Comparison of ENCODE assay signal across 22 mouse cellular contexts in genomic region chr11:59937023-59937422, GRCm38 (mm10). TPM values are rescaled to one million over a fixed set of nuclear protein-coding genes. Genes with fewer than 3 reads are reported as not detected.
DNase-seq lines count a peak whose midpoint lies in the region; TF ChIP-seq lines count a peak whose summit lies in the region.
"Had no signal": no experiment of that assay in that cellular context is flagged by ENCODE, and none has a peak within 500 bp of the region (broad histone marks: within the 10 kb centered on the region; RNA-seq: fewer than 3 reads in every experiment).

No protein-coding gene starts in this region.

- no peak overlapping the region for H3K4me3 ChIP-seq in testis, adult 2 months (ENCODE audit: control insufficient read depth, low read depth, low read length)
- H3K4me3 ChIP-seq in brown adipose tissue, adult 24 weeks (ENCODE audit: insufficient read depth, low read depth, low read length) = no peak overlapping the region
- H3K4me3 ChIP-seq: embryonic facial prominence, embryonic 13.5 days; forebrain, embryonic 10.5 days; forebrain, embryonic 13.5 days; heart, adult 2 months; heart, embryonic 10.5 days; heart, embryonic 13.5 days had no signal

- TF ChIP-seq POLR2A in testis, adult 2 months (IDR thresholded peaks at IDR 0.05; ENCODE audit: control insufficient read depth, low read depth, low read length) = no peak

- H3K27ac ChIP-seq in testis, adult 2 months (ENCODE audit: control insufficient read depth, insufficient read depth, low read depth, low read length) = peak overlapping the region; percentile 24; the same call in 1 of the 2 replicates
- peak overlapping the region; percentile 95 for H3K27ac ChIP-seq in brown adipose tissue, adult 24 weeks (replicated peaks; ENCODE audit: low read depth, low read length)
- H3K27ac ChIP-seq: embryonic facial prominence, embryonic 13.5 days; forebrain, embryonic 10.5 days; forebrain, embryonic 13.5 days; heart, adult 2 months; heart, embryonic 13.5 days; hindbrain, embryonic 14.5 days; hindbrain, postnatal 0 days had no signal

- no peaks in the 10 kb centered on the region for H3K27me3 ChIP-seq in testis, adult 2 months (ENCODE audit: control insufficient read depth, insufficient read depth, low read length)
- H3K27me3 ChIP-seq: forebrain, embryonic 13.5 days; heart, embryonic 13.5 days had no signal

- DNase-seq in adrenal gland, postnatal 14 days = peak; percentile 69
- DNase-seq in adrenal gland, postnatal 25 days = no peak
- no peak for DNase-seq in testis, postnatal 14 days (ENCODE audit: low spot score)
- DNase-seq in lung, postnatal 25 days (ENCODE audit: low spot score) = no peak
- DNase-seq: cerebellum, adult 11 months; cerebellum, adult 2 months; cerebellum, adult 9-11 months; cerebellum, postnatal 25 days; gastrocnemius, postnatal 10 days; gastrocnemius, postnatal 36 days; heart, adult 2 months; heart, postnatal 14 days; heart, postnatal 4 days had no signal

- TF ChIP-seq CTCF in testis, adult 2 months (IDR thresholded peaks at IDR 0.05; ENCODE audit: control insufficient read depth, insufficient read depth, insufficient replicate concordance, low read depth, low read length) = no peak

- peaks cover 8% of the 10 kb centered on the region for H3K4me1 ChIP-seq in testis, adult 2 months (ENCODE audit: control insufficient read depth, insufficient read depth, low read length)
- peaks cover 9% of the 10 kb centered on the region for H3K4me1 ChIP-seq in brown adipose tissue, adult 24 weeks (ENCODE audit: control insufficient read depth, insufficient read depth, insufficient read length, low read length)
- H3K4me1 ChIP-seq: forebrain, embryonic 10.5 days had no signal

- no peaks in the 10 kb centered on the region for H3K36me3 ChIP-seq in testis, adult 2 months (ENCODE audit: control insufficient read depth, insufficient read depth, low read length)
- H3K36me3 ChIP-seq: embryonic facial prominence, embryonic 13.5 days; forebrain, embryonic 10.5 days; heart, embryonic 10.5 days; heart, embryonic 13.5 days had no signal

RNA-seq across cellular contexts. Expression of gene Med9, which starts 11.0 kb away (rescaled TPM):
- 27.0 and 27.8 TPM in 2 replicates for total RNA-seq in adrenal gland, postnatal 14 days (2021)
- total RNA-seq in adrenal gland, postnatal 25 days (2021) = 26.5 and 32.9 TPM in 2 replicates
- 74.5 and 78.5 TPM in 2 replicates for polyA plus RNA-seq in testis, adult 2 months (2012; rRNA removed)
- polyA plus RNA-seq in brown adipose tissue, adult 24 weeks (2012; ENCODE audit: insufficient read depth, insufficient read length, missing spikeins) = 18.2 and 21.6 TPM in 2 replicates

RNA-seq across cellular contexts. Expression of gene Rasd1, which starts 27.7 kb away (rescaled TPM):
- 29.0 and 38.0 TPM in 2 replicates for total RNA-seq in adrenal gland, postnatal 14 days (2021)
- total RNA-seq in adrenal gland, postnatal 25 days (2021) = 21.7 and 26.5 TPM in 2 replicates
- polyA plus RNA-seq in testis, adult 2 months (2012; rRNA removed) = 7.8 and 8.9 TPM in 2 replicates
- 38.5 and 46.6 TPM in 2 replicates for polyA plus RNA-seq in brown adipose tissue, adult 24 weeks (2012; ENCODE audit: insufficient read depth, insufficient read length, missing spikeins)
